Mouse (Mus musculus): Measurements from ENCODE around the gene Ttc13. TPM values are rescaled to one million over a fixed set of nuclear protein-coding genes. Genes with fewer than 3 reads are reported as not detected.

Ttc13 gene
- total RNA-seq, 2 experiments from 2014 or later, result 36.7 to 38.6 TPM

DNA sequence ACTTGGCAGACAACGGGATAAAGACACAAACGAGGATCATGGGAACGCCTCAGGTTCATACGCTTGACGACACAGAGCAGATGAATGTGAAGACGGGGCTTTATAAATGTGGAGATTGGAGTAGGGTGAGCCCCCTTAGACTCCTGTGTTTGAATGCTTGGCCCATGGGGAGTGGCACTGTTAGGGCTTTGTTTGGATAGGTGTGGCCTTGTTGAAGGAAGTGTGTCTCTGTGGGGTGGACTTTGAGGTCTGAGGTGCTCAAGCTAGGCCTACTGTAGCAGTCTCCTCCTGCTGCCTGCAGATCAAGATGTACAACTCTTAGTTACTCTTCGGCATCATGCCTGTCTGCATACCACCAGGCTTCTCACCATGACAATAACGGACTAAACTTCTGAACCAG lies 16.0 kb downstream of the Ttc13 start:
- no peak for DNase-seq (ENCODE audit: low spot score in 2 of 2)

DNA sequence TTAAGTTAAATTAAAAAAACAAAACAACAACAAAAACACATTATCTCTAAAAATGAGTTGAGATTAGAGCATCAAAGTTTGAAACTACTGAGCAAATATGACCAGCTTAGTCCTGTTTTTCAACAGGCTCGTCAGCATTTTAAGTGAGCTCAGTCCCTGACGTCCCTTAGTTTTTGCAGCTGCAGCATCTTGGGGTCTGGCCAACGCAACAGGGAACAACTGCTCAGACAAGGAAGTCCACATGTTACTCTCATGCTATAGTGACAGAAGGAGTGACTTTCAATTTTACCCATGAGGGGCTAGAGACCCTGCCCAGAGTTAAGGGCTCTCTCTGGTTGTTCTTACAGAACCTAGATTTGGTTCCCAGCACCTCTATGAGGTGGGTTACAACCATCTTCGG lies 17.4 kb downstream of the Ttc13 start:
- DNase-seq (ENCODE audit: low spot score in 2 of 2), result no peak

DNA sequence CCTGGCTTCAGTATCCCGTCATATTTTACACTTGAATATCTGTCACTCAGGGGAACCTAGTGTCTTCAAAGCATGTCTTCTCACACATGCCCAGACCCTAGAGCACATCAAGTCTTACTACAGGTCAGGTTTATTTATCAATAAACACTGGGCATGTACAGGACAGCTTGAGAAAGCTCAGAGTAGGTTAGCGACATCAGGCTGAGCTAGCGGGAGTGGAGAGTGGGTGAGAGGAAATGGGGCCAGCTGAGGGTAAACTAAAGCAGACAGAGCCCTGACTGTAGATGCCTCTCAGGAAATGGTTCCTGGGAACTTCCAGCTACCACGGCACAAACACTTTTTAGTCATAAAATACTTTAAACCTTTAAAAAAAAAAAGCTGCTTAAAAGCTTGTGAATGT lies 18.3 kb downstream of the Ttc13 start:
- DNase-seq (ENCODE audit: low spot score in 2 of 2), result no peak

DNA sequence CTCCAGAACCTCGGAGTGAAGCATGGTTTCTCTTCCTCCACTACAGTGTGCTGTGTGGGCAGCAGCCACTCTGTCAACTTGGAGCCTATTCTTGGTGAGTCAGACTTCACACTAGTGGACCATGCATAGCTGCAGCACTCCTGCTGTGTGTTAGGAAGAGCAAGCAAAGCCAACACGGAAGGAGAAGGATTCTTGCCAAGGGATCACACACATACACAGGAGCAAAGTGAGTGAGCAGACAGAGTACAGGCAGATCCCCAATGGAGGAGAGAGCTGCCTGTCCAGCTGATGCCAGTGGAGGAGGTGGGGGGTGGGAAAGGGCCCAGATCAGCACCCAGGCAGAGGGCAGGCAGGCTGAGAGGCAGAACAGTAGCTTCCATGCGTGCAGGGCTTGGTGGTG lies 19.6 kb downstream of the Ttc13 start:
- peak; percentile 36 to 42 for DNase-seq (ENCODE audit: low spot score in 2 of 2)

DNA sequence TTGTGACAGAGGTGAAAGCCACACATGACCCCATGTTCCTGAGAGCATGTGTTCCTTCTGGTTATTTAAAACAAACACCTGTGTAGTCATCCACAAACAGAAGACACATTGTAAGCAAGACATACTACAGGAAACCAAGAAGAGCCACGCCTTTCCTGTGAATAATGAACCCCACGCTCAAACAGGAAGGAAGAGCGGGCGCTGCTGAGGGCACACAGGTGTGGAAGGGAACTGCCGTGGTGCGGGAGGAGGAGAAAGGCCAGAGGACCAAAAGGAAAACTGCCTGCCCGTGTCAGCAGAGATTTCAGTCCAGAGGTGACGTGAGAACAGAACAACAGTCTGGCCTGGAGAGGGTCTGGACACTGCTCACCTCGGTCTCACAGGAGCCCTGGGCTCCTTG lies 20.8 kb downstream of the Ttc13 start:
- no peak for DNase-seq (ENCODE audit: low spot score in 2 of 2)

DNA sequence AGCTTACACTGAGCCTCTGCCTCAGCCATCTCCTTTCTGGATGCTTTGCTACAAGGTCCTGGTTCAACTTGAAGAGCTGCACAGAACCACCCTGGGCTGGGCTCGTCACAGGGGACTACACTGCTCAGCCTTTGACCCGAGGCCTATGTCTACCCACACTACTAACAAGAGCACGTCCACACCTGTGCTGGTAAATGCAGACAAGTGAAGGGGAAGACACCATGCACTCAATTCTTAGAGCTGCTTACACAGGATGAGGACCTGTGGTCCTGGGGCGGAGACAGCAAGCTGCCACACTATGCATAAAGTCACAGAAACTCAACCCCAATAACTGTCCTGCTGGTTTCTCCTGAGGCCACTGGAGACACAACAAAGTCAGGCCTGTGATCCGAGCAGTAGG lies 21.5 kb downstream of the Ttc13 start:
- no peak for DNase-seq (ENCODE audit: low spot score in 2 of 2)

DNA sequence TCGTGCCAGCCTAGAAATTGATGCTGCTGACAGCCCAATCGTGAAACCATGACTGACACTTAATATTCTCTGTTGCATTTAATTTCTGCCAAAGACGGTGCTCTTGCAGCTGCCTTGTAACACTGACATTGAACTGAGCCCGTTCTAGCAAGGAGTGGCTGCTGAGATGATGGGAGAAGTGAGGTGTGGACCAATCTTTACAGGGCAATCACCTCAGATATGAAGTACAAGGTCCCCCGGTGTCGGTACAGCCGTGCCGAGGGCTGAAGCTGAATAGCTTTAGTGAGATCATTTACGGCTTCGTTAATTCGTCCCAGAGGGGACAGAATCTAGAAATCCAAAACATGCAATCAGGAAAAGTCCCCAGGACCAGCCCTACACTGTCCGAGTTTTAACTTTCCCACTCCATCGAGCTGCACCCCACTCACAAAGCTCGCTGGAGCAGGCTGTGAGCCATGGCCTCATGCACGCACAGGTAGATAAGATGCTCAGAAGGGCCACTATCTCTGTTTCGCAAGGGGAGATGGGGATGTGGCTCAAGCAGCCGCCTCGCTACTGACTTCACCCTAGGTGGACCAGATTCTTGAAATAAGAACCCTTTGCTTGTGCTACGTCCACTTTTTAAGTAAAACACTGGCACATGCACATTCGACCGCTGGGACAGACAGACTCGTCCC lies 26.2 kb downstream of the Ttc13 start:
- no peak for DNase-seq (ENCODE audit: low spot score in 2 of 2)

DNA sequence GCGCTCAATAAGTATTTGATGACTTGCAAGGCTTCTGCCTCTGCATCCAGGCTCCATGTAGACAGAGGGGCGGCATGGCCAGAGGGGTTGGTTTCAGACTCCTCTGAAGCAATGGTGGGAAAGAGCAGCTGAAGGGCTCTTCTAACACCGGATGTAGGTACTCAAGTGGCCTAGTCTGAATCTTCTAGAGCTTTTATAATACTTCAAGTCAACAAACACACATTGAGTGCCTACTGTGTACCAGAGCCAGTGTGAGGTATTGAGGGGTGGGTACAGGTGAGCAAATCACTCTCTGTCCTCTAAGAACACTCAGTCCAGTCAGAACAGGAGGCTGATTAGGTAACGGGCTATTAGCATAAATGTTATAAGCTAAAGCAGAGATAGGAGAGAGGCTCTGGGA lies 30.1 kb downstream of the Ttc13 start:
- no peak for DNase-seq (ENCODE audit: low spot score in 2 of 2)

DNA sequence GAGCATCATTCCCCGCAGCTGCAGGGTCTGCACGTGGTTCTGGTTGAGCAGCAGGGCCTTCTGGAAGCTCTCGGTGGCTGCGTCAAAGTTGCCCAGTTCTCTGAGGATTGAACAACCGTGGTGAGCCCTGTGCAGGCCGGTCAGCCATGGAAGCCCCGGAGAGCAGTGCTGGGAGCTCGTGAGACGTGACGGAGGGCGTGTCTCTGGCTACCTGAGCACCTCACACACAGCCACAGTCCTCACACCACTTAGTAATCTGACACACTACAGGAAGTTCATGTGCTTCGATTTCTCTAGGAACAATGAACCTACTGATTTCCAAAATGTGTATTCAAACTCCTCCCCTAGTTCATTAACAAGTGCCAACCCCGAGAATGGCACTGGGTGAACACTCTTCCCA lies 32.9 kb downstream of the Ttc13 start:
- no peak for DNase-seq (ENCODE audit: low spot score in 2 of 2)

DNA sequence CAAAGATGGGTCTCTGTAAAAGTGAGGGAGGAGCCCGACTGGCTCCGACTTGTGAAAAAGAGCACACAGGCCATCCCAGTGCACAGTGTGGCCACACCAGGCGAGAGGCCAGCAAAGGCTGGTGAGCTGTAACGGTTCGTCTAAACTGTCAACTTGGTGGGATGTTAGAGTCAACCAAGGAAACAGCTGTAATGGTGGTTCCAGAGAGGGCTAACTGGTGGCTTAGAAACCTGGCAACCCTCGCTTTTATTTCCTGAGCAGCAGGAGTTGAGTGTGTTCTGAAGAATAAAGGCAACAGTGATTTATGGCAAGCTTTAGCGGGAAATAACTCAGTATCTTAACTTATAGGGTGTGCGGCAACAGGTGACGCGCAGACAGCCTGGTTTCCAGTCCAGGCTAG lies 39.6 kb downstream of the Ttc13 start:
- DNase-seq (ENCODE audit: low spot score in 2 of 2), result no peak

DNA sequence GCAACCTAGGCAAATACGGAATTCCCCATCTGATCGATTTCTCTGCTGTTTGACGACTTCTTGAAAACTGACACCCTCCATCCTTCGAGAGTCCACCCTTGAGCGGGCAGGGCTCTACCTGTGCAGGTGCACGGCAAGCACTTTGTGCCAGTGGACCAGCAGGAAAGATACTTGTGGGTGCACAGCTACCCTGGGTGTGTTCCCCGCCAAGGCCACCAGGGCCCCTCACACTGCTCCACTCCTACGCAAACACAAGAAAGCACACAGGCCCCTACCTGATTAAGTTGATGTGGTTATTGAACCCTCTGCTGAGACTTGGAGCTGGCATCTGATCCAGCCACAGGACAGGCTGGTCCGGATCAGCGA lies 40.0 kb downstream of the Ttc13 start:
- no peak for DNase-seq (ENCODE audit: low spot score in 2 of 2)

DNA sequence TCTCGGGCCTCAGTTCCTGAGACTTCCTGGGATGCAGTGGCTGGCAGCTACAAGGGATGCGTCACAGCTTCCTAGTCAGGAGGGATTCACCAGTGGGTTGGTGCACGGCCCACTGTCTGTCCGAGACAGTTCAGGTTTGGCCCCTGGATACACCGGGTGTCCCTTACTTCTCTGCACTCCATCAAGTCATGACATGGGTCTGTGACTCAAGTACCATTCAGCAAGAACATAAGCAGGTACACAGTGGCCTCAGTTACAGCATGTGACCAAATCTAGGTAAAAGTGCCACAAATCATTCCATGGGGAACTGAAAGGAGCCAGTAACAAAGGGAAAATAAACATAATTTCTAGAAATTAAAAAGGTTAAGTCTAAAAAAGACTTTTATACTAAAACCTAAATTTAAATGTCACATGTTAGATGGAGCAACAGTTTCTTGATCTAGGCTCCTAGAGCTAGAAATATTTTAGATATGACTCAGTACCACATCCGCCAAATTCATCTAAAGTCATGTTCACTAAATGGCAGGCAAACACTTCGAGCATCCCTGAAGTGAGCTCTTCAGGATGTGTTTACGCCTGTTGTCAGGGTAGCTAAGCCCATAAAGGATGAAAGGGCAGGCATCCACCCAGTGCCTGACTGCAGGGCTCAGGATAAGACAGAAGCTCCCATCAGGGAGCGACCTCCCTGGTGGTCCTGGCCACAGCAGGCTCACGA lies 40.5 kb downstream of the Ttc13 start:
- no peak for DNase-seq (ENCODE audit: low spot score in 2 of 2)

DNA sequence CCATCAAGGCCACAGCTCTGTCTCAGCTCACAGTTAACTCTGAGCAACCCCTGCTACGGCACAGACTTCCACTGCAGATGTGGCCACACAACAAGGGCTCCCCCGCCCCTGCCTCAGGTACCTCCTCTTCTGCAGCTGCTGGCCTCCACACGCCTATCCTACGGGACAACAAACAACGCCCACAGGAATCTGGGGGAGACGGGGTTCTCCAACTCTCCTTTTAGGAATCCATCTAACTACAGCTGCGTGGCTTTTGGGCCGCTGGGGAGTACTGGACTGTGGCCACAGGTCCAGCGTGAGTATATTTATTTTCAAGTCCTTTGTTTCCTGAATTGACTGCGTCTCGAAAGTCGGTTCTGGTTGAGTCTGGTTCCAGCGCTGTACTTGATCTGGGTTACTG lies 43.5 kb downstream of the Ttc13 start:
- no peak for DNase-seq (ENCODE audit: low spot score in 2 of 2)

DNA sequence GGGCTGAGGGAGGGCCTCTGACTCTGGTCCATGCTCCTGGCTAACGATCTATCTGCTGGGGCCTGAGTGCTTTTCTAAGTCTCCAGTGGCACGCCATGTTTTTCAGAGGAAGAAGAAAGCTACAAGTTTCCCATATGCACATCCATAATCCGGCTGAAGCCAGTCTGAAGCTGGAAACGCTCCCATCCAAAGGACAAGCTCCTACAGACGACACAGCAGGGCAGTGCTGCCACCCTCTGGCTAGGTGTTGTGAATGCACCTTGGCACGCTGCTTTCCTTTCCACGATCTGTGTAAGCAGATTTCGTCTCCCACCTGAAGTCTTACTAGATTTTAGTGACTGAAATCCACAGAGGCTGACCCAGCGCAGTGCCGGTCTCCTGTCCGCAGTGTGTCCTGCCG lies 44.3 kb downstream of the Ttc13 start:
- DNase-seq (ENCODE audit: low spot score in 2 of 2), result peak; percentile 89 to 90

DNA sequence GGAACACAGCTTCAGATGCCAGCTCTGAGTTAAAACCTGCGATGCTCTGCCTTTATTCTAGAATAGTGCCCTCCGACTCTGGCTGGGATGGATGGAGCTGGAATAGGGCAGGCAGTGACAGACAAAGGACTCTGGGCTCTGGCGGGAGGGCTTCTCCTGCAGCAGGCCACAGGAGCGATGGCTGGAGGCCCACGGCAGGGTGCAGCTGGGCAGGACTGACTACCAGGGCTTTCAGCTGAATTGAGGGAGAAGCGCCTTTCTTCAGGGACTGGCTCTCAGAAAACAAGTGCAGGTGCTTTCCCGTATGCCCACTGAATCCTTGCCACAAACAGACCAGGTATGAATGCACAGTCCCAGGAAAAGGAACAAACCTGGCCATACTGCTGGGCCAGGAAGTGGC lies 44.7 kb downstream of the Ttc13 start:
- no peak for DNase-seq (ENCODE audit: low spot score in 2 of 2)

DNA sequence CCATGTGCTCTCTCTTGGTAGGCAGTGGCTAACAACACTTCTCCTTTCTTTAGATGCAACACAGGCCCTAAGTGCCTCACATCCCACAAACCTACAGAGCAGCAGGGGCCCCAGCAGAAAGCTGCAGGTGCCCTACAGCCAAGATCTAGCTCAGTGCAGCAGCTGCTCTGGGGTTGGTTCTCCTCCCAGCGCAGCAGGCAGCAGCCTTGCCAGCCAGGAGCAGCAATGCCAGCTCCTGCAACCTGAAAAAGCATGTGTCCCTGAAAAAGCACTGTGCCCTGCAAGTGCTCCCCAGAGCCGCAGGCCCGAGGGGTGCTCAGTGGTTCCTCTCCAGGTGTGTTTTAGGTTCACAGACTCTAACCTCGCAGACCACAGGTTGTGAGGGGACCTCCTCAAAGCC lies 45.1 kb downstream of the Ttc13 start:
- DNase-seq (ENCODE audit: low spot score in 2 of 2), result no peak

DNA sequence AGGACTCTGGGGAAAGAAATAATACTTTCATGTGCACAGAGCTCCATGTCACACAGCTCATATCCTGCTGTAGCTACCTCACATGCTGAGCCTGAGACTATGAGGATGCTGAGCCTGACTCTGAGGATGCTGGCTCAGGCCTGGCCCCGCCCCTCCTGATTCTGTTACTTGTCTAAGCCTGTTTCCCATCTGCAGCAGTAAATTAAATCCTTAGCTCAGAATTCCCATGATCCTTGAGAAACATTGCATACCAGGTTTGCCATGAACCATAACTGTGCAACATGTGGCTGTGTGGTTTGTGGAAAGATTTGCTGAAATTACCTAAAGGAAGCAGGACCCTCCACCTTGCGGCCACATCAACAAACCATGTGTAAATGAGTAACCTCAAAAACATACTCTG lies 49.4 kb downstream of the Ttc13 start:
- no peak for DNase-seq (ENCODE audit: low spot score in 2 of 2)

DNA sequence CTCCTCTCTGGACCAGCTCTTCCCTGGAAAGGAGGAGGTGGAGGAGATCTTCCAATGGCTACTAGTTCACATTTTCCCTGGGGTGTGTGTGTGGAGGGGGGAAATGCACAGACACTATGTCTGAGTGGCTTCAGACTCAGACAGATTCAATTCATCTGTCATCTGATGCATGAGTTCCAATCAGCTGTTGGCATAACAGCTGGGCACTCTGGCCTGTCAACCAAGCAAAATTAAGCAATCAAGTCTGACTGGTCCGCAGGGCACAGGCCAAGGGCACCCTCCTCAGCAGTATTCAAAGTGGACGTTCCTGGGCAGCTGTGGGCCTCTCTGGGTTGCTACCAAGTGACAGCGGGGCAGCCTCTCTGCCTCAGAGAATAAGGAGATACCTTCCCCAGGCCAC lies 53.0 kb downstream of the Ttc13 start:
- no peak for DNase-seq (ENCODE audit: low spot score in 2 of 2)

DNA sequence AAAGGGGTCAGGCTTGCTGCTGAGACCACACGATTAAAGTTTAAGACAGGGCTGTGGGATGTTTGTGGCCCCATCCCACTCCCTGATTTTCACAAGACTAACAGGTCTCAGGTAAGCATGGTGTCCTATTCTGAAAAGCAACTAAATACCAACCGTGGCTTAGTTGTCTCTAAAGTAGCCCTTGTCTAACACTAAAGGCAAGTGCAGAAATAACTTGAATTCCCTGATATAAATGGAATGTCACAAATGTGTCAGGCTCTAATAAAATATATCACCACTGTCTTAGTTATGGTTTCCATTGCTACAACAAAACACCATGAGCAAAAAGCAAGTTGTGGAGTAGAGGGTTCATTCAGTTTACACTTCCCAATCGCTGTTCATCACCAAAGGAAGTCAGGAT lies 57.4 kb downstream of the Ttc13 start:
- DNase-seq (ENCODE audit: low spot score in 2 of 2), result no peak

DNA sequence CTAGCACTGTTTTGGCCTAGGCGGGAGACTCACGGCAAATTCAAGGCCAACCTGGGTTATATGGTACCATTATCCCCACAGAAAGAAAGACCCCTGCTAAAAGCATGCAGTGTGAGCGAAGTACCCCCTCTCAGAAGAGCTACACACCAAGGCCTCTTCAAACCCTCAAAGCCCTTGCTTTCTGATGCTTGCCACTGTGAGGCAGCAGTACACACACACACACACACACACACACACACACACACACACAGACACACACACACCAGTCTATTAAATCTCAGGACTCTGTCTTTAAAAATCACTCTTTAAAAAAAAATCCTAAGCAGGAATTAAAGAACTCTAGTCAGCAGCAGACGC lies 57.9 kb downstream of the Ttc13 start:
- no peak for DNase-seq (ENCODE audit: low spot score in 2 of 2)

DNA sequence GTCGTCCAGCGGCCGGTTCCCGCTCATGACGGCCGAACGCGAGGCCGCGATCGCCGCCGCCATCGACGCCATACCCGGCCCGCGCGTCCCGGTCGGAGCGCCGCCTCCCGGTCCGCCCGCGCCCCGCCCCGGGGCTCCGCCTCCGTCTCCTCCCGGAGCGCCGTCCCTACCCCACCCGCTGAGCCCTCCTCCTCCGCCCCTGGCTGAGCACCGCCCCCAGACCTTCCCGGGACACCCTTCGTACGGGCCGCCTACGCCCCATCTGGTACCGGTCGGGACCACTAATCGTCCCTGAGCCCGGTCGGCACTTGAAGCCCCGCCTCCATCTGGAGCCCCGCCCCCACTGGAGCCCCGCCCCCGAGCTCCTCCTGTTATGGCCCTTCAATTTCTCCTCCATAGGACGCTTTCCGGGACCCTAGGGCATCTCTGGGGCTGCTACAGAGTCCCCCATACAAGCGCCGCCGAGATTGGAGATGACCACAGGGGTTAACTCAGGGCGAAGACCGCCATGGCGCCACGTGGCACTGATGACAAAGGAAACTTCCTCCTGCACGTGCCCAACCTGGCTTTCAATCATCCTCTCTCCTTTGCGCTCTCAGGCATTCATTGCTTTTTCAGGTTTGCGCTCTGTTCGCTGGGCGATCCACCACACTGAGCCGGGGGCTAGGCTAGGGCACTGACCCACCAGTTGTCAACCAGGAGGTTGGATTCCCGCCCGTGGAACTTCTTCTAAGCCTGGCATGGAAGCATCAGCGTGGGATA lies 58.5 kb downstream of the Ttc13 start, which contains the start of gene 2310022B05Rik:
Gene 2310022B05Rik, minus strand, starts transcription at position 258 of the 762 bp plus-strand sequence.
- DNase-seq (ENCODE audit: low spot score in 2 of 2), result peak; percentile 72 to 77

DNA sequence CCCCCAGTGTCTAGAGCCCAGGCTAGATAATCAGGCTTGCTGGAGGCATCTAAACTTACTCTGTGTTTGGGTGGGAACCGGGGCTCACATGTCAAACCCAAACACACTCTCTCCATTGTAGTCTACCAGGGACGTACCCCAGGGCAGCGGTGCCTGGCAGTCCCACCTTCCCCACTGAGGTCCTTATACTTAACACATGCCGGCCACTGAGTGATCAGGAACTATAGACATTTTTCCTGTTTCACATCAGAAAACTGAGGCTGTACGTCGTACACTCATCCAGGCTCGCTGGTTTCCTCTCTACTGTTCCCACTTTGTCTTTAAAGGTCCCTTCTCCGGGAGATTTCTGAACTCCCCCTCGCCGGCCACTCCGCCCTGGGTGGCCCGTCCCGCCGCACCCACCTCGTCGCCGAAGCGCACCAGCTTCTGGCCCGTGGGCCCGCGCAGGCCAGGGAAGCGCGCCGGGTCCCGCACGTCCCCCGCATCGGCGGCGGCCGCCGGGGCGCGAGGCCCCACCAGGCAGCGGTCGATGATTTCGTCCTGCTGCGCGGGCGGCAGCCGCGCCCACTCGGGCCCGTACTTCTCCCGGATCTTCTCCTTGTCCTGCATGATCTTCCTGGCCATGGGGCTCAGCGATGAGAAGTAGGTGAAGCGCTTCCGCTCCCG lies 59.2 kb downstream of the Ttc13 start:
- DNase-seq (ENCODE audit: low spot score in 2 of 2), result no peak
